Mouse (Mus musculus) common myeloid progenitor, adult 5-6 weeks (primary cell): ENCODE measurements around the gene Dhrs7. TPM values are rescaled to one million over a fixed set of nuclear protein-coding genes. Genes with fewer than 3 reads are reported as not detected.

ENCODE experiments used
- ATAC-seq: replicated peaks from 2 replicates; pipeline ENCODE4 v1.8.0; 2016; ENCODE audit warnings: low read depth, mild to moderate bottlenecking, moderate TSS enrichment, inconsistent platforms; ENCODE audit not compliant: poor library complexity, severe bottlenecking
- total RNA-seq: library from RNA; stranded (forward); fragments of 200-1000, 187-1606 nt; gene quantifications from 2 replicates; pipeline ENCODE4 v1.2.3, GENCODE M21; 2017

Gene Dhrs7
- total RNA-seq, 1 experiment from 2014 or later: 23.2 TPM

DNA sequence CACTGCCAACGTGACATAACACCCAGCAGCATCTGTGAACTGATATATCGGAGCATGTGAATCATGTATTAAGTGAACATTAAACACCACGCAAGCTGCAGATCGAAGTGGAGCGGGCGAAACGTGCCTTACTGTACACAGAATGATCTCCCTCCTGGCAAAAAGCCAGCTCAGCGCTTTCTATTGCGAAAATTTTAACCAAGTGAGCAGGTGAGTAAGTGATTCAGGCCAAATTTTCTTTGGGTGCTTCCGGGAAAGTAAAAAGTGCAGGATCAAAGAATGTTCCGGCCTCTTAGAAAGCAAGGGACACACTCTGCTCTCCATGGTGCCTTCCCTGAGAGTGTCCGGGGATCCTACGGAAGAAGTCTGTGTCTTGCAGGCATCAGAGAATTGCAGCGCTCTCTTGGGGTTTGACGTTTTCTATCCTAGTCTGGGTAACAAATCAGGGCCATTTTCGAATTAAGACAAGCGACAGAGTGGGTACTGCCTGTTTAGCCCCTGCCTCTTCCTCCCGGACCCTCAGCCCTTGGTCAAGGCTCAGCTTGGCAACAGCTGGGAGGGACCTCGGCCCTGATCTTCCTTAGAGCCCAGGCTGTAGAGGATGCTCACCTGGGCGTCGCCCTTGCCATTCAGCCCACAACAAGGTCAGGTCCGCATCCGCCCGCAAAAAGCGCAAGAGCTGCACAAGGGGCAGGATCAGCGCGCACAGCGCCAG, 532 bp downstream of the Dhrs7 start:
- ATAC-seq: no peak

GRCm38 (mm10) chr12:72655775-72656174, 8.9 kb downstream of the Dhrs7 start:
- ATAC-seq: no peak

DNA sequence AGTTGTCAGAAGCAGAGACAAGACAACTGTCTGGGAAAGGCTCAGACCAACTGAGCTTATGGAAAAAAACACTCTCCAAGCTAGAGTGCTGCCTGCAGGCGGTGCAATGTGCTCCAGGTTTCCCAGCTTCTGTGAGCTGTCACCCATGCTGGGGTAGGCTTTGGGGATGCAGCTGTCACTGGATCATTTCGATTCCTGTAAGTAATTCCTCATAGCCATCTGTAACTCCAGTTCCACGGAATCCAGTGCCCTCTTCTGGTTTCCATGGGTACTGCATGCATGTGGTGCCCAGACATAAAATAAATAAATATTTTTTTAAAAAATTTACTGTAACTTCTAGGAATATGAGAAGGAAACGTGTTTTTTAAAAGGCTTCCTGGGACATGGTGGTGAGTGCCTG, 10.0 kb downstream of the Dhrs7 start:
- ATAC-seq: peak; percentile 56; the same call in 1 of the 2 replicates

DNA sequence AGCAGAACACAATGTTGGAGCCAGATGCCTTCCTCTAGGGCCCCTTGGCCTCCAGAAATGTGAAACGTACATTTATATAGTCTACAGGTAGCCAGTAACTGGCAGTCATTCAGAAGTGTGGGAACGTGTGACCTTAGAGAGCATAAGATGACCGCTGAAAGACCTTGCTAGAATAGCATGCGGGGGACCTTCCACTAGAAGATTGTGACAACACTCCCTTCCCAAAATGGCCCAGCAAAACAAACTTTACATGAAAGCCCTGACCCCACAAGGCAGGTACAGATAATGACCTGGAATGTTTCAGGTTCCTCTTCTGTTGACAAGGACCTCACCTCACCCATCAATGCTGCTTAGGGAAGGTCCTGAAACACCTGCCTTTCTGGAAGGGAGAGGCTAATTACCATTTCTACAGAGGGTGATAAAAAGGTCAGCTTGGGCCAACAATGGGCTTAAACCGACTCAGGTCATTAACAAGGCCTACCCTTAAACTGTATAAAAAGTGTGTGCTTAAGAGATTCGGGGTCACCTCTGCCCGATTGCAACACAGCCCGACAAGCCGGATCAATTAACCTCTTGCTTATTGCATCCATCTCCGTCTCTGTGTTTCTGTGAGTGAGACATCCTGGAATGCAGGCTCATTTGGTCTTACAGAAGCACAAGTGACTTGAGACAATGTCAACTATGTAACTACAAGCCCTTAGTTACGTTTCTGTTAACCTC, 14.9 kb downstream of the Dhrs7 start, which contains the start of gene Gm4756:
Gene Gm4756, minus strand, starts transcription at position 51 of the 720 bp plus-strand sequence.
- no peak for ATAC-seq

DNA sequence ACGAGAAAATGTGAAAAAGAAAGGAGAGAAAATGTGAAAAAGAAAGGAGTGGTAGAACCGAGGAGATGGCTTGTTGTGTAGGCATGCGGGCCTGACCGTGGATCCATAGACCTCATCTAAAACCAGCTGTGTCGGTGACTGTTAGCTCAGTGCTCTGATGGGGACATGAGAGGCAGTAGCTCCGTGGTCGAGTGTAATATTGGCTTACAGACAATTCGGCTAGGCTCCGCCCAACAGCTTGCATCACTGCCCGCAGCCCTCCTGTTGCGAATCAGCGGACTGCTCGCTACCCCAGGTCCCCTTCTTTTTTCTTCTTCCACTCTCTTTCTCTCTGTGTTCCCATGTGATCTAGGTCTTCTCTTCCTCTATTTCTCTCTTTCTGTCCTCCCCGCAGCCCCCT, 15.8 kb downstream of the Dhrs7 start:
- ATAC-seq: no peak

- ATAC-seq: no peak
Observed at GRCm38 (mm10) chr12:72638025-72638424, 26.7 kb downstream of the Dhrs7 start.

- no peak for ATAC-seq
Observed at GRCm38 (mm10) chr12:72628751-72629150, 36.0 kb downstream of the Dhrs7 start.

DNA sequence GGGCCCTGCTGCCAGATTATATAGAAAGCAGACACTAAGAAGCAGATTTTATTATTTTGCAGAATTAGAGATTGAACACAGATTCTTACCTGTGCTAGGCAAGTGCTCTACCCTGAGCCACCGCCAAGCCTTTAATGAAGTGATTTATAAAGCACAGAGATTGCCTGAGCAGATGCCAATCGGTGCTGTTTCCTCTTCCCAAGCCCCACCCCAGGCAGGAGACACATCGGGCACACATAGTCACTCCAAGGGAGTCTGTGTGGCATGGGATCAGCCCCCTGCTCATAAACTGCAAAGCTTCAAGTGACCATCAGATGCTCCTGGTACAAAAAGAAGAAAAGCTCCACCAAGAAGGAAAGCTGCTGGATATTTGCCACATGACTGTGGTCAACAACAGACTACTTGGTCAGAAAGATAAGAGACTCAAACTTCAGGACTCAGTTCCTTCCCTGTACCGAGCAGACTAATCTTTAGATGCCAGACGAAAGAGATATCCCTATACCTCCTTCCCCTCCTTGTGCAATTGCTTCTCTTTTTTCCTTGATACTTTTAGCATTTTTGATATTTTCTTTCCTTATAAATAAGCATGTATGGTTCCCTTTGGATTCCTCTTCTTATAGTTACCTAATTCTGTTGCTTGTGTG, 41.7 kb downstream of the Dhrs7 start:
- peak; percentile 92 for ATAC-seq

DNA sequence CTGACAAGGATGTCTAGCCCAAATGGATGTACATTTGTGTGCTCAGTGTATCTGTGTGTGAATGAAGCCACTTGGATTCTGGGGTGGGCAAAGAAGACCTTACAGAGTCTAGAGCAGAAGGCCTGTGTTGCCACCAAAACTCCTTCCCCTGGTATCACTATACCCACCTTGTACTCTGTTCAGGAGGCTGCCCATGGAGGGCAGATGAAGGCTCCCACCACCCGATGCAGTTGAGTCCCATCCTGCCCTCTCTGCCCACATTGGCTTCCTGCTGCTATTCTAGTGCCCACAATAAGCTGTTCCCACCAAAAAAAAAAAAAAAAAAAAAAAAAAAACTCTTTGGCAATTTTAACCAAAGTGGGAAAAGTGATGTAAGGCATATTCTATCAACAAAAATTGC, 43.3 kb downstream of the Dhrs7 start:
- ATAC-seq: peak; percentile 31; the same call in 1 of the 2 replicates

DNA sequence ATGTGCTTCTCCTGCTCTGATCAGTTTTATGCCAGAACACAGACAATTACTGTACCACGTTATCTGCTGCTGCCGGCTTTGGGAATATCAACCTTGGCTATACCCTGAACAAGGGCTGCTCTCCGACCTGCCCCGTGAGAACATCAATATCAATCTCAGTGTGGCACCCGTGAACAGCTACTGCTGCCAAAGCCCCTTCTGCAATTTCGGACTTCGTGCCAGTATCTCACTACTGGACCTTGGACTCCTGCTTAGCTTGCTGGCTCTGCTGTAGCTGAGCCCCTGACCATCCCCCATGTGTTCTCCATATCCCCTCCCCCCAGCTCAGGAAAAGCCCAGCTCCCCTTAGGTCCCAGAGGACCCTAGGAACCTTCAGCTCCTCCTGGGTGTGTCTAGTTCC, 43.9 kb downstream of the Dhrs7 start:
- no peak for ATAC-seq

DNA sequence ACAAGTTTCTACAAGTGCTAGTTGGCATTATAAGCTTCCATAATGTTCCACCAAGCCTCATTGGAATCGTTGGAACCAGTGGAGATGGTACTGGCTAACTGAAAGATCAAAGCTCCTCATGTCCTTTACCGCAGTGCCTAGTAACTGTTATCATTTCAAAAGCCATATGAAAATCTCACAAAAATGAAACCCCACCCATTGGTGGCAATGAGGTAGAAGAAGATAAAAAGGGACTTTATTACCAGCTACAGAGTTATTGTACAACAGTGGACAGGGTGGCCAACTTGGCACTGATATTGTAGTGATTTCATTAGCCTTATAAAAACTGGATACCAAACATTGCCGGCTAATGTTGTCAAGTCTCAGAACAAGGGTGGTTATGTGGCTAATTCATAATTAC, 52.7 kb downstream of the Dhrs7 start:
- ATAC-seq: no peak

Other genes starting within 250 kb of the Dhrs7 start
- 1.6 and 2.1 TPM in 2 replicates for gene Lrrc9, start 223.0 kb downstream of the Dhrs7 start, total RNA-seq
- gene Pcnx4, start 128.5 kb downstream of the Dhrs7 start, total RNA-seq: 3.4 and 5.0 TPM in 2 replicates
- not detected in 2 replicates for gene Gm4756, start 15.2 kb downstream of the Dhrs7 start, total RNA-seq
- gene Ppm1a, start 92.5 kb upstream of the Dhrs7 start, total RNA-seq: 99.2 and 105 TPM in 2 replicates